In the genomic region with DNA sequence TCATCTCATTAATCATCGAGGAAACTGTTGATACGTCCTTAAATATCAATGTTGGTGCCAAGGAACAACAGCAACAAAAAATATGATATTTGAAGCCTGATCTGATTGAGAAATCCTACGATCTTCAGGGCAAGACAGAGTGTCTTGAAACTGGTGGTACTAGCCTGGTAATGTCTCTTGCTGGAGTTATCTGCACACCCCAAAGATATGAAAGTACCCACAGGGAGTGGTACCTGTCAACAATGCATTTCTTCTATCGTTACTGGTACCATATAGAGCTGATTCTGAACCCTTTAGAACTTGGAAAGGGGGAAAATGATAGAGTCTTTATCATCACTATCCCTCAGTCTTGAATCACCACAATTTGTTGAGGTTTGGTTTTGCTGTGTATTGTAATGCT, we compare ENCODE assay signal across 31 mouse cellular contexts. TPM values are rescaled to one million over a fixed set of nuclear protein-coding genes. Genes with fewer than 3 reads are reported as not detected.
A peak's percentile ranks its signal among the peaks of the same experiment; 100 is the strongest.
DNase-seq lines count a peak whose midpoint lies in the region; ATAC-seq and TF ChIP-seq lines count a peak whose summit lies in the region.
"Had no signal": no experiment of that assay in that cellular context is flagged by ENCODE, and none has a peak within 500 bp of the region (broad histone marks: within the 10 kb centered on the region; RNA-seq: fewer than 3 reads in every experiment).

No protein-coding gene starts in this region.

- no peak overlapping the region for H3K4me3 ChIP-seq in heart, embryonic 11.5 days (ENCODE audit: low read depth, low read length)
- H3K4me3 ChIP-seq in liver, embryonic 16.5 days (ENCODE audit: low read depth, low read length), result no peak overlapping the region
- no peak overlapping the region for H3K4me3 ChIP-seq in midbrain, embryonic 10.5 days
- H3K4me3 ChIP-seq in kidney, adult 2 months (ENCODE audit: insufficient read depth, low read depth, low read length), result no peak overlapping the region
- H3K4me3 ChIP-seq: embryonic facial prominence, embryonic 13.5 days; forebrain, embryonic 13.5 days; heart, embryonic 12.5 days; hindbrain, embryonic 10.5 days; hindbrain, embryonic 15.5 days; midbrain, embryonic 13.5 days; neural tube, embryonic 13.5 days had no signal

- TF ChIP-seq CTCF in kidney, adult 2 months (conservative IDR thresholded peaks at IDR 0.05; ENCODE audit: insufficient read depth, insufficient read length, low read depth, low read length), result no peak

- TF ChIP-seq POLR2A in kidney, adult 2 months (IDR thresholded peaks at IDR 0.05; ENCODE audit: low read depth, low read length), result no peak

- H3K4me1 ChIP-seq in heart, embryonic 11.5 days (ENCODE audit: control insufficient read depth, insufficient read depth, low read length), result 0 out of 2 replicates have a peak, but pooled peaks cover 3% of the 10 kb centered on the region
- H3K4me1 ChIP-seq in liver, embryonic 16.5 days (ENCODE audit: control insufficient read depth, low read depth, low read length), result peaks cover 13% of the 10 kb centered on the region
- H3K4me1 ChIP-seq in midbrain, embryonic 10.5 days, result no peaks in the 10 kb centered on the region
- no peaks in the 10 kb centered on the region for H3K4me1 ChIP-seq in kidney, adult 2 months (ENCODE audit: control insufficient read depth, insufficient read depth, low read length)
- H3K4me1 ChIP-seq: forebrain, embryonic 13.5 days; hindbrain, embryonic 10.5 days; hindbrain, embryonic 15.5 days; midbrain, embryonic 13.5 days had no signal

- 0 out of 2 replicates have a peak overlapping the region, but pooled peaks have one; percentile 22 for H3K27ac ChIP-seq in heart, embryonic 11.5 days (ENCODE audit: low read depth, low read length)
- H3K27ac ChIP-seq in liver, embryonic 16.5 days (ENCODE audit: low read length), result 0 out of 2 replicates have a peak overlapping the region, but pooled peaks have one; percentile 18
- H3K27ac ChIP-seq in midbrain, embryonic 10.5 days (replicated peaks), result no peak overlapping the region
- H3K27ac ChIP-seq in kidney, adult 2 months (ENCODE audit: insufficient read depth, low read depth, low read length), result no peak overlapping the region
- H3K27ac ChIP-seq: embryonic facial prominence, embryonic 13.5 days; forebrain, embryonic 13.5 days; hindbrain, embryonic 10.5 days; hindbrain, embryonic 15.5 days; midbrain, embryonic 13.5 days; neural tube, embryonic 13.5 days; stomach, postnatal 0 days had no signal

- H3K36me3 ChIP-seq in heart, embryonic 11.5 days (ENCODE audit: control insufficient read depth, insufficient read depth, low read length), result no peaks in the 10 kb centered on the region
- H3K36me3 ChIP-seq in liver, embryonic 16.5 days (ENCODE audit: control insufficient read depth, insufficient read depth), result no peaks in the 10 kb centered on the region
- no peaks in the 10 kb centered on the region for H3K36me3 ChIP-seq in midbrain, embryonic 10.5 days
- no peaks in the 10 kb centered on the region for H3K36me3 ChIP-seq in kidney, adult 2 months (ENCODE audit: control insufficient read depth, insufficient read depth, low read length)
- H3K36me3 ChIP-seq: embryonic facial prominence, embryonic 13.5 days; heart, embryonic 12.5 days; hindbrain, embryonic 10.5 days; hindbrain, embryonic 15.5 days; midbrain, embryonic 13.5 days; neural tube, embryonic 13.5 days had no signal

- no peak overlapping the region for H3K4me2 ChIP-seq in heart, embryonic 11.5 days
- H3K4me2 ChIP-seq in liver, embryonic 16.5 days (ENCODE audit: low read depth, low read length), result peak overlapping the region; percentile 45
- H3K4me2 ChIP-seq: embryonic facial prominence, embryonic 13.5 days; forebrain, embryonic 13.5 days; heart, embryonic 12.5 days; hindbrain, embryonic 15.5 days; lung, embryonic 14.5 days; midbrain, embryonic 13.5 days; neural tube, embryonic 13.5 days had no signal

- H3K9me3 ChIP-seq in heart, embryonic 11.5 days (replicated peaks; ENCODE audit: control insufficient read depth, low read length), result no peaks in the 10 kb centered on the region
- H3K9me3 ChIP-seq in liver, embryonic 16.5 days (replicated peaks; ENCODE audit: control insufficient read depth, low read length), result no peaks in the 10 kb centered on the region
- H3K9me3 ChIP-seq in midbrain, embryonic 10.5 days (replicated peaks), result no peaks in the 10 kb centered on the region
- H3K9me3 ChIP-seq: embryonic facial prominence, embryonic 13.5 days; forebrain, embryonic 13.5 days; heart, embryonic 12.5 days; hindbrain, embryonic 10.5 days; hindbrain, embryonic 15.5 days; midbrain, embryonic 13.5 days; neural tube, embryonic 13.5 days had no signal

- H3K9ac ChIP-seq in heart, embryonic 11.5 days (ENCODE audit: low read depth, low read length), result no peak overlapping the region
- H3K9ac ChIP-seq in liver, embryonic 16.5 days (ENCODE audit: low read depth, low read length), result no peak overlapping the region
- H3K9ac ChIP-seq: embryonic facial prominence, embryonic 13.5 days; forebrain, embryonic 13.5 days; heart, embryonic 12.5 days; hindbrain, embryonic 15.5 days; lung, embryonic 14.5 days; midbrain, embryonic 13.5 days; neural tube, embryonic 13.5 days had no signal

- H3K27me3 ChIP-seq in heart, embryonic 11.5 days (ENCODE audit: control insufficient read depth, insufficient read depth, low read length), result no peaks in the 10 kb centered on the region
- no peaks in the 10 kb centered on the region for H3K27me3 ChIP-seq in liver, embryonic 16.5 days (ENCODE audit: control insufficient read depth, insufficient read depth, low read depth, low read length)
- H3K27me3 ChIP-seq in midbrain, embryonic 10.5 days (ENCODE audit: low read depth, poor library complexity, severe bottlenecking), result no peaks in the 10 kb centered on the region
- no peaks in the 10 kb centered on the region for H3K27me3 ChIP-seq in kidney, adult 2 months (replicated peaks; ENCODE audit: control insufficient read depth, insufficient read depth, low read length)
- H3K27me3 ChIP-seq: embryonic facial prominence, embryonic 13.5 days; forebrain, embryonic 13.5 days; heart, embryonic 12.5 days; hindbrain, embryonic 15.5 days; midbrain, embryonic 13.5 days; neural tube, embryonic 13.5 days had no signal

- 69% methylated on average over 4 of the region's 4 CpGs for WGBS in heart, embryonic 11.5 days (ENCODE audit: insufficient replicate concordance)
- WGBS in liver, embryonic 16.5 days (ENCODE audit: insufficient replicate concordance), result 27% methylated on average over 4 of the region's 4 CpGs
- WGBS in midbrain, embryonic 10.5 days, result 91% methylated on average over 4 of the region's 4 CpGs
- 80% methylated on average over 4 of the region's 4 CpGs for WGBS in kidney, adult 2 months

- 0 out of 2 replicates have a peak, but pooled peaks have one; percentile 63 for ATAC-seq in heart, embryonic 11.5 days (replicated peaks; ENCODE audit: insufficient number of reproducible peaks, low FRiP score, low TSS enrichment)
- ATAC-seq in erythroid progenitor cell, adult 5-6 weeks (replicated peaks; ENCODE audit: low FRiP score, poor library complexity, severe bottlenecking), result 0 out of 2 replicates have a peak, but pooled peaks have one; percentile 40
- ATAC-seq in liver, embryonic 16.5 days (ENCODE audit: low read depth), result peak; percentile 82
- no peak for ATAC-seq in CD4-positive, CD25-positive, alpha-beta regulatory T cell, adult 4 months
- ATAC-seq: activated CD4-positive, CD25-positive, alpha-beta regulatory T cell, adult 4 months; forebrain, embryonic 13.5 days; inflammation-experienced regulatory T-cells, adult 6 months; midbrain, embryonic 13.5 days had no signal

- DNase-seq in heart, postnatal 36 days, result no peak
- peak; percentile 19 for DNase-seq in MEL-GATA-1-ER (ENCODE audit: extremely low read depth, low read depth)
- no peak for DNase-seq in midbrain, embryonic 10.5 days (ENCODE audit: low spot score)
- no peak for DNase-seq in kidney, adult 2 months
- DNase-seq: adrenal gland, adult 2 months; cerebellum, adult 11-12 months; cerebellum, adult 9-11 months; gastrocnemius, postnatal 25 days; heart, adult 11 months; kidney, adult 18-20 months; kidney, postnatal 36 days; layer of hippocampus, postnatal 36 days; lung, postnatal 14 days; right cerebral cortex, postnatal 4 days; thymus, adult 2 months; thymus, postnatal 36 days had no signal

- intact Hi-C loops in heart, postnatal 36 days (cut with DNase I), result loop anchor here (5.0 kb wide), 1 partner anchor 103 kb away; no protein-coding TSS in a partner anchor

RNA-seq across cellular contexts. Expression of a gene that starts 24.9 kb away (rescaled TPM):
- 49.6 and 58.9 TPM in 2 replicates for polyA plus RNA-seq in heart, embryonic 11.5 days (2014; fragmentation: Nextera tagmentation; extraction: Ambion mirVana)
- total RNA-seq in heart, postnatal 36 days (2021), result 10 to 100 TPM; 87.8 to 90.0 TPM
- total RNA-seq in erythroid progenitor cell, adult 5-6 weeks (2015; ENCODE audit: low replicate concordance), result 5.9 and 11.9 TPM in 2 replicates
- 19.9 and 28.4 TPM in 2 replicates for total RNA-seq in erythroid progenitor cell, adult 5-6 weeks (2017; ENCODE audit: low replicate concordance)
- polyA plus RNA-seq in liver, embryonic 16.5 days (2015; fragmentation: Nextera tagmentation; extraction: Ambion mirVana), result 15.9 and 16.3 TPM in 2 replicates
- polyA plus RNA-seq in midbrain, embryonic 10.5 days (2016; fragmentation: Nextera tagmentation; extraction: Ambion mirVana), result 28.5 and 33.9 TPM in 2 replicates
- 100 to 1,000 TPM; 224 to 233 TPM for polyA plus RNA-seq in CD4-positive, CD25-positive, alpha-beta regulatory T cell, adult 4 months (2017; shearing (Covaris generic))
- 84.5 and 94.1 TPM in 2 replicates for polyA plus RNA-seq in kidney, adult 2 months (2012; rRNA removed)

RNA-seq across cellular contexts. Expression of a gene that starts 51.7 kb away (rescaled TPM):
- not detected in 2 replicates for polyA plus RNA-seq in heart, embryonic 11.5 days (2014; fragmentation: Nextera tagmentation; extraction: Ambion mirVana)
- total RNA-seq in heart, postnatal 36 days (2021), result not detected
- total RNA-seq in erythroid progenitor cell, adult 5-6 weeks (2015; ENCODE audit: low replicate concordance), result 1.4 and 5.9 TPM in 2 replicates
- 4.0 TPM in 1 of 2 replicates, not detected in the other for total RNA-seq in erythroid progenitor cell, adult 5-6 weeks (2017; ENCODE audit: low replicate concordance)
- 105 and 149 TPM in 2 replicates for polyA plus RNA-seq in liver, embryonic 16.5 days (2015; fragmentation: Nextera tagmentation; extraction: Ambion mirVana)
- polyA plus RNA-seq in midbrain, embryonic 10.5 days (2016; fragmentation: Nextera tagmentation; extraction: Ambion mirVana), result 0.10 TPM in 1 of 2 replicates, not detected in the other
- polyA plus RNA-seq in CD4-positive, CD25-positive, alpha-beta regulatory T cell, adult 4 months (2017; shearing (Covaris generic)), result not detected
- polyA plus RNA-seq in kidney, adult 2 months (2012; rRNA removed), result 1,525 and 1,684 TPM in 2 replicates
- total RNA-seq: gastrocnemius, postnatal 25 days had no signal
- polyA plus RNA-seq: activated CD4-positive, CD25-positive, alpha-beta regulatory T cell, adult 4 months; forebrain, embryonic 13.5 days; inflammation-experienced regulatory T-cells, adult 6 months; midbrain, embryonic 13.5 days had no signal

Comparison
In these comparisons a context has a peak if more than half of its experiments do, and no peak if none do; other contexts are left out.
1. H3K27ac ChIP-seq: peak in heart, embryonic 11.5 days (single experiment) and liver, embryonic 16.5 days (single experiment); none in midbrain, embryonic 10.5 days (single experiment) and kidney, adult 2 months (single experiment).
2. RNA of a gene that starts 51.7 kb away (polyA plus RNA-seq): 1,525 to 1,684 TPM in kidney, adult 2 months and 105 to 149 TPM in liver, embryonic 16.5 days; not detected in CD4-positive, CD25-positive, alpha-beta regulatory T cell, adult 4 months, 0.10 TPM in midbrain, embryonic 10.5 days and not detected in heart, embryonic 11.5 days; every median in the first group is over 10 times any median in the second.